Mouse (Mus musculus) embryonic fibroblast, embryonic 13.5 days (primary cell): Measurements from ENCODE around the gene Krt80. TPM values are rescaled to one million over a fixed set of nuclear protein-coding genes. Genes with fewer than 3 reads are reported as not detected.

Experiments
- H3K27ac ChIP-seq: 2 replicates; pipeline ENCODE4 v1.5.1; 2012; ENCODE audit warnings: low read length, control low read depth, inconsistent platforms; ENCODE audit not compliant: insufficient read depth
- H3K4me1 ChIP-seq: 2 replicates; pipeline ENCODE4 v1.6.1; 2011; ENCODE audit warnings: low read length; ENCODE audit not compliant: control insufficient read depth, insufficient read depth
- H3K4me3 ChIP-seq: 2 replicates; pipeline ENCODE4 v1.5.1; 2011; ENCODE audit warnings: mild to moderate bottlenecking, control low read depth, low read length; ENCODE audit not compliant: insufficient read depth
- CTCF ChIP-seq: IDR thresholded peaks from 2 replicates; pipeline ENCODE4 v1.5.1; 2011; ENCODE audit warnings: mild to moderate bottlenecking, control low read depth, low read length, moderate library complexity, borderline replicate concordance; ENCODE audit not compliant: insufficient read depth
- POLR2A ChIP-seq: IDR thresholded peaks from 2 replicates; pipeline ENCODE4 v1.6.1; 2011; ENCODE audit warnings: low read depth, mild to moderate bottlenecking, control low read depth, low read length, moderate library complexity
- polyA plus RNA-seq: library from polyadenylated mRNA; stranded (reverse); fragments of >200 nt; gene quantifications from 2 replicates; pipeline ENCODE4 v1.2.4, GENCODE M21; 2011; ENCODE audit warnings: low read depth; ENCODE audit not compliant: missing spikeins, insufficient read length

The Krt80 gene
- 2.2 and 2.4 TPM in 2 replicates for polyA plus RNA-seq

DNA sequence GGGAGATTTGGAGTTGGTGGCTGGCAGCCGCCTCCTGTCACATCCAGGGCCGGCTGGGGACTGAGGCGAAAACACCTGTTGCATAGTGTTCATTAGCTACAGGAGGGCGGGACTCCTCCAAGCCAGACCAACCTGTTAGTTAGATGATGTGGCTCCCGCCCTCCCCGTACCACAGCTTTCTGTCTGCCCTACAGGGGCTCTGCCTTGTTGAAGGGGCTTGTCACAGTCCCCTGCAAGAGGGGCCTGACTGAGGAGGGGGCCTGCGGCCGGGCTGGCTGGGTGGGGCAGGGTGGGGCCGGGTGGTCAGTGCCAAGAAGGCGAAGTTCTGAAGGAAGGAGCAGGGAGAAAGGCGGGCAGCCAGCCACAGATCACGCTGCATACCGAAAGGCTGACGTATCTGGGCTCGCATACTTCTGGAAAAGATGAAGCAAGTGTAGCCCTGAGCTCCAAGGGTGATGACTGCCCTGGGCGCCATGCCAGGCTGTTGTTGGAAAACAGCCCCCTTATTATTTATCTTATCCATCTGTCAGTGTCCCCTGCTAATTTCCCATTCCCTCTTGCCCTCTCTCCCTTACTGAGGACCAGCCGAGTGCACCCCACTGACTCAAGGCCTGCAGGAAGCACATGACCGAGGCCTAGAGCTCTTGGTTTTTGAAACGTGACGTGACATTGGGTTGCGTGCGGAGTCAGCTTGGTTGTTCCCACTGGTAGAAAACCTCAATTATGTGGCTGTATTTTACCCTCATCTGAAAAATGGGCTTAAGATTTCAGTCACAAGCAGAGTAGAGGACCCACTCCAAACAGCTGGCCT lies at the start of gene Krt80:
Gene Krt80, minus strand, starts transcription at position 62 of the 811 bp plus-strand sequence.
- TF ChIP-seq CTCF (no peak), POLR2A (no peak)
- Histone ChIP-seq H3K27ac (peak within 1 kb of the TSS; percentile 69), H3K4me1 (peaks cover 11% of the 10 kb centered on the region), H3K4me3 (no peak within 1 kb of the TSS)

DNA sequence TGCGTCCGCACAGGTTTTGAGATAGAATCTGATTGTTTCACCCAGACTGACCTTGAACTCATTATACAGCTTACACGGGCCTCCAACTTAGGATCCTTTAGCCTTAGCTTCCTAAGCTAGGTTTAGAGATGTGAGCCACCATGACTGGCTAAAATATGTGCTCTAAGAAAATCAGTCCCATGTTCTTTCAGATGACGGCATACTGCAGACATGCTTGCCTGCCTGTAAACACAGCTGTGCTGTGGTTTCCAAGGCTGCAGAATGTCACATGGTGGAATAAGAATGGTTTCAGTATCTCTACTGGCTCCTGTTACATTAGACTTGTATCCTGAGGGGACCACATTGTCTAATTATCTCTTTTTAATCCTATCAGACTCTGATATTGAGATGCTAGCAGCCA lies 49.0 kb upstream of the Krt80 start:
- Histone ChIP-seq H3K27ac (no peak overlapping the region), H3K4me3 (no peak overlapping the region), H3K4me1 (peaks cover 5% of the 10 kb centered on the region; the same call in 1 of the 2 replicates)
- TF ChIP-seq POLR2A, result no peak
- TF ChIP-seq CTCF, result no peak

DNA sequence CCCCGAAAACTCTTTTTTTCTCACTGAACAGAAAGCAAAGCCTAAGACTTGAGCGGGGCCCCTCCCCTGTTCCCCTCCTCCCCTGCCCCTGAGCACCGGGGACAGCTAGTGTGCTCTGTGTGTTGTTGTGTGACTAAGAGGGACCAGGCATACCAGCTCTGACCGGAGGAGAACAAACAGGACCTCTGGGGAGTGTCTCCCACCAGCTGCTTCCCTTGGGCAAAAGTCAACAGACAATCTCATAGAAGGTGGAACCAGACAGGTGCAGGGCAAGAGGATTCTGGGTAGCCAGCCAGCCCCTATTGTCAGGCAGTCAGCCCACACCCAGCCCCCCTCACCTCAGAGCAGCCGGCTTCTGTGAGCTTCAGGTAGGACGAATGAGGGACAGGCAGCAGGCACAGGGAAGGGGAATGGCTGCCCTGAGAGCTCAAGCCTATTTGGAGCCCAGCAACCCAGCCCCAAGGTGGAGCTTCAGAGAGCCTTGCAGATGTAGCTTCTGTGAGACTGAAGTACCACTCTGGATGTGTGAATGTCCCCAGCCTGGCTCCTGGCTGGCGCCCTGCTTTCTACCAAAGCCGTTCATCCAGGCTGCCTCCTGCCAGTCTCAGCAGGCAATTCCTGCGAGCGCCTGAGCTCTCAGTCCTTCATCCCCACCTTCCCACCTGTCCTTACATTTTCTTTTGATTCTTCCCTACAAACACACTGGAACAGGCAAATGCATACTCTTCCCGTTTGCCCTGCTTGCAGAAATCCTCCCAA lies 45.0 kb upstream of the Krt80 start:
- TF ChIP-seq CTCF, result no peak
- TF ChIP-seq POLR2A, result no peak
- Histone ChIP-seq H3K27ac (peak overlapping the region; percentile 65; the same call in 1 of the 2 replicates), H3K4me3 (no peak overlapping the region), H3K4me1 (peaks cover 5% of the 10 kb centered on the region; the same call in 1 of the 2 replicates)

DNA sequence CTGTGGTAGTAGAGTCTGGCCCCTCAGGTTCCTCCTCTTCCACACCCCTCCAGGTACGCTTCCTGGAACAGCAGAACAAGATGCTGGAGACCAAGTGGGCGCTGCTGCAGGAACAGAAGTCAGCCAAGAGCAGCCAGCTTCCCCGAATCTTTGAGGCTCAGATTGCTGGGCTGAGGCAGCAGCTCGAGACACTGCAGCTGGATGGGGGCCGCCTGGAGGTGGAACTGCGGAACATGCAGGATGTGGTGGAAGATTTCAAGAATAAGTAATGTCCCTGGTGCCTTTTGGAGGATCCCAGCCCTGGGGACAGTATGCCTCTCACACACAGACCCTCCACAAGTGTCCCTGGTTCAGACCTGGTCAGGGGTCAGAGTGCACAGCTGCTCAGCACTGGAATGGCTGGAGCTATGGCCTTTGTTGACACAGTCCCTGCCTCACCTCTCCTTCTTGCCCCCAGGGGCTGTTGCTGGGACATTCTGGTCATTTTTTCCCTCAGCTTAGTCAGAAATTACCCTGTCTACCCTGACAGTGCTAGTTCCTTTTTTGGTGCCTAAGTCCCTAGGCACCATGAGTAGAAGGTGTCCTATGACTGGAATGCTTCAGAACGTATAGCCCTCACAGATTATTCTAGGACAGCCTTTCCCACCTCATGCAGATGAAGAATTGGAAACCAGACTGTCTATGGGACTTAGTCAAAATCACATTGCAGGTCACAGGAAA lies 44.1 kb upstream of the Krt80 start:
- Histone ChIP-seq H3K4me3 (no peak overlapping the region), H3K27ac (peak overlapping the region; percentile 65), H3K4me1 (peaks cover 5% of the 10 kb centered on the region; the same call in 1 of the 2 replicates)
- TF ChIP-seq POLR2A, result no peak
- 0 out of 2 replicates have a peak, but pooled peaks have one; percentile 3 for TF ChIP-seq CTCF

DNA sequence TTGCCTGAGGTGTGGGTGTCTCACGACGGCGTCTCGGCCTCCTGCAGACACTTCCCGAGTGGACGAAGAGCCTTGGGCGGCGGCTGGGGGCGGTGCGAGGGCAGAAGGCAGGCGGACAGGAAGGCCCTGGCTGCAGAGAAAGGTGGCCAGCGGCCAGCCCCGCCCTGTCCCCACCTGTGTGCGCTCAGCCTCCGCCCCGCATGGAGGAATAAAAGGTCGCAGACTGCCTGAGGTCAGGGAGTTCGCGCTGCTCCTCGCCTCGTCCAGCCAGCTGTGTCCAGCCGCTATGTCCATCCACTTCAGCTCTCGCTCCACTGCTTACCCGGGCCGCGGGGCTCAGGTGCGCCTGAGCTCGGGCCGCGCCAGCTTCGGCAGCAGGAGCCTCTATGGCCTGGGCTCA lies 42.2 kb upstream of the Krt80 start:
- Histone ChIP-seq H3K4me3 (no peak overlapping the region), H3K4me1 (peaks cover 5% of the 10 kb centered on the region; the same call in 1 of the 2 replicates), H3K27ac (no peak overlapping the region)
- TF ChIP-seq POLR2A (no peak), CTCF (no peak)

DNA sequence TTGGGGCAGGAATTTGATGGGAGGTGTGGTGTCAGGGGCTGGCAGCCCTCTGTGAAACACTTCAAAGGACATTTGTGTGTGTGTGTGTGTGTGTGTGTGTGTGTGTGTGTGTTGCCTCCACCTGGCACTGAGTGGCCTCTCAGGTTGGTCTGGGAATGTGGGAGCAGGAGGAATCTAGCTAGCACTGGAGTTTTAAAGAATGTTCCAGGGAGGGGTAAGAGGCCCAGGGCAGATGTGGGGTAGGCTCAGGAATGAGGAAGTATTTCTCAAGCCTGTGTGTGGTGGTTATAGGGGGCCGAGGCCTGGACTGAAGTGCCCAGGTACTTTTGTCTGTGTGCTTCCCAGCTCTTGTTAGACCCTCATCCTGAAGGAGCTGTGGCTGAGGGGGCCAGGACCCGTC lies 40.8 kb upstream of the Krt80 start, which contains the start of gene Krt7:
Gene Krt7, plus strand, starts transcription at position 269 of the 400 bp plus-strand sequence.
- Histone ChIP-seq H3K4me1 (peaks cover 5% of the 10 kb centered on the region; the same call in 1 of the 2 replicates), H3K4me3 (no peak within 1 kb of the TSS), H3K27ac (no peak within 1 kb of the TSS)
- TF ChIP-seq CTCF (no peak), POLR2A (no peak)

DNA sequence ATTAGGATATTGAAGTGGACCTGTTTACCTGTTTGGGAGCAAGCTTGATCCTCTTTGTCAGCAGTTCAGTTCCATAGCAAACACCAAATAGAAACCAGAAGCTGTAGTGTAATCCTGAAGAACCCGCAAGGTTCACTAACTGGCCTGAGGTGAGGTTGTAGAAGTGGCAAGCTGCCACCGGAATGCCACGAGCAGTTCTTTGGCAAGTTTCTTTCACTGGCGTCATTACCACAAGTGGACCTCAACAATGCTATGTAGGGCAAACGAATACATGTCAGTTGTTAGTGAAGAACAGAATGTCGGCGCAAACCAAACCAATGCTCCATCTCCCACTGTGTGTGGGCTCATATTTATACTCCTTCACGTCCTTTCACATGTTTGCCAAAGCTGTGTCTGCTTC lies 28.3 kb upstream of the Krt80 start:
- TF ChIP-seq POLR2A (no peak), CTCF (no peak)
- 0 out of 2 replicates have a peak, but pooled peaks cover 3% of the 10 kb centered on the region for H3K4me1 ChIP-seq
- H3K4me3 ChIP-seq, result no peak overlapping the region
- H3K27ac ChIP-seq, result no peak overlapping the region

DNA sequence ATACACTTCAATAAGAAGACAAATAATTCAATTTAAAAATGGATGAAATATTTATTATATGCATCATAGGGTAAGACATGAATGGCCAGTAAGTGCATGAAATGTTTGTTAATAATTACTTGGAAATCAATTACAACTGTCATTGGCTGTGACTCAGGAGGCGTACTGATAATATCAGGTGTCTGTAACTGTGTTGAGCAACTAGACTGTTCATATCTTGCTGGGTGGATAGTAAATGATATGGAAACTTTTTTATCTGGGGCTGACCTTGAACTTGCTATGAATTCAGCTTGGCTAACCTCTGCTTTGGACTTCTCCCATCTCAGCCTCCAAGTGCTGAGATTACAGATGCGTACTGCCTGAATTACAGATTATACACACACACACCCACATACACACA lies 27.7 kb upstream of the Krt80 start:
- Histone ChIP-seq H3K4me3 (no peak overlapping the region), H3K27ac (no peak overlapping the region), H3K4me1 (0 out of 2 replicates have a peak, but pooled peaks cover 3% of the 10 kb centered on the region)
- TF ChIP-seq CTCF (no peak), POLR2A (no peak)

DNA sequence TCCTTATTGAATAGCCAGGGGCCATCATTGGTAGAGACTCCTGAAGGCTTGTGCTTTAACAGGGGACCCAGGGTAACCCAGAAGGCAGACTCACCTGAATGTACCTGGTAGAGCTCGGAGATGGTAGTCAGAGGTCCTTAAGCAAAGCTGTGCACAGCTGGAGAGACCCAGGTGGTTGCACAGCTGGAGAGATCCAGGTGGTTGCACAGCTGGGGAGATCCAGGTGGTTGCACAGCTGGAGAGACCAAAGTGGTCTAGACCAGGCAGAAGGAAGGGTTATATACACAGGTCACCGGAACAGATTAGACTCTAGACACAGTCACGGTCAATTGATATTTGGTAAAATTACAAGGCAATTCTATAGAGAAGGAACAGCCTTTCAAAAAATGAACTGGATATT lies 27.0 kb upstream of the Krt80 start:
- no peak for TF ChIP-seq CTCF
- no peak for TF ChIP-seq POLR2A
- H3K4me1 ChIP-seq, result 0 out of 2 replicates have a peak, but pooled peaks cover 3% of the 10 kb centered on the region
- no peak overlapping the region for H3K27ac ChIP-seq
- H3K4me3 ChIP-seq, result no peak overlapping the region

DNA sequence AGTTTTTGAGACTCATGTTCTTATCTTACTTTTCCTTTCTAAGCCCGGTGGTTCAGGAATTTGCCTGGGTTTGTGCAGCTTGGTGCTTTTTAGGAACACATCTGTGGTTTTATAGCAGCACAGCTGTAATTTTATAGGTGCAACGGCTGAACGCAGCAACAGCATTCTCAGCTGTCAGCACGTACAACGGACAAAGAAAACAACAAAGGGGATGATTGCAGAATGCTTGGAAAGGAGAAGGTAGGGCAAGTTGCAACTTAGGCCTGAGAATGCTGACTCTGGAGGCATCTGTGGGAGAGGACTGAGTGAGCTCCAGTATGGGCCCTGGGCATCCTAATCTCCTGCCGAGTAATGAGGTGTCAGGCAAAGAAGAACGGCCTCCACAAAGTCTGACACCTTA lies 26.5 kb upstream of the Krt80 start:
- no peak overlapping the region for H3K27ac ChIP-seq

More for the DNA sequence above, 26.5 kb upstream of the Krt80 start:
- TF ChIP-seq POLR2A (no peak), CTCF (no peak)
- Histone ChIP-seq H3K4me3 (no peak overlapping the region), H3K4me1 (0 out of 2 replicates have a peak, but pooled peaks cover 3% of the 10 kb centered on the region)
